19 mouse cellular contexts compared by ENCODE assay signal in genomic region chr7:132299661-132300210, GRCm38 (mm10). TPM values are rescaled to one million over a fixed set of nuclear protein-coding genes. Genes with fewer than 3 reads are reported as not detected.
DNase-seq lines count a peak whose midpoint lies in the region; ATAC-seq lines count a peak whose summit lies in the region.
"Had no signal": no experiment of that assay in that cellular context is flagged by ENCODE, and none has a peak within 500 bp of the region (broad histone marks: within the 10 kb centered on the region; RNA-seq: fewer than 3 reads in every experiment).

No protein-coding gene starts in this region.

- no peaks in the 10 kb centered on the region for H3K9me3 ChIP-seq in intestine, embryonic 15.5 days
- H3K9me3 ChIP-seq: hindbrain, embryonic 13.5 days; midbrain, embryonic 12.5 days had no signal

- WGBS in intestine, embryonic 15.5 days = 21% methylated on average over 5 of the region's 5 CpGs

- DNase-seq in kidney, adult 9 months = peak; percentile 54
- no peak for DNase-seq in kidney, adult 18-20 months
- DNase-seq in MN1 (ENCODE audit: low spot score) = peak; percentile 14
- DNase-seq in kidney, postnatal 4 days = peak; percentile 46 to 55
- DNase-seq in layer of hippocampus, adult 9-10 months (ENCODE audit: low spot score) = no peak
- no peak for DNase-seq in ovary, postnatal 14 days (ENCODE audit: low spot score)
- DNase-seq: B cell, adult 2 months; cerebellum, adult 2 months; cerebellum, postnatal 36 days; heart, postnatal 10 days; lung, adult 18-20 months; right cerebral cortex, postnatal 25 days had no signal

- no peak overlapping the region for H3K9ac ChIP-seq in intestine, embryonic 15.5 days
- H3K9ac ChIP-seq: hindbrain, embryonic 13.5 days; midbrain, embryonic 12.5 days had no signal

- H3K4me3 ChIP-seq in intestine, embryonic 15.5 days (replicated peaks) = no peak overlapping the region
- H3K4me3 ChIP-seq: hindbrain, embryonic 13.5 days; layer of hippocampus, adult 2 months; midbrain, embryonic 12.5 days had no signal

- H3K27ac ChIP-seq in intestine, embryonic 15.5 days = 0 out of 2 replicates have a peak overlapping the region, but pooled peaks have one; percentile 6
- H3K27ac ChIP-seq: layer of hippocampus, adult 2 months; midbrain, embryonic 12.5 days had no signal

- no peak overlapping the region for H3K4me2 ChIP-seq in intestine, embryonic 15.5 days (replicated peaks)
- H3K4me2 ChIP-seq: heart, embryonic 11.5 days; hindbrain, embryonic 13.5 days; liver, embryonic 11.5 days; midbrain, embryonic 12.5 days had no signal

- peaks cover 37% of the 10 kb centered on the region for H3K4me1 ChIP-seq in intestine, embryonic 15.5 days (replicated peaks)

- peak; percentile 48; the same call in 1 of the 2 replicates for ATAC-seq in intestine, embryonic 15.5 days
- ATAC-seq: forebrain, embryonic 16.5 days had no signal

- no peaks in the 10 kb centered on the region for H3K36me3 ChIP-seq in intestine, embryonic 15.5 days
- H3K36me3 ChIP-seq: hindbrain, embryonic 13.5 days; midbrain, embryonic 12.5 days had no signal

- no peaks in the 10 kb centered on the region for H3K27me3 ChIP-seq in intestine, embryonic 15.5 days (replicated peaks)
- H3K27me3 ChIP-seq: hindbrain, embryonic 13.5 days; midbrain, embryonic 12.5 days had no signal

RNA-seq across cellular contexts. Expression of gene Chst15, which starts 17.3 kb away (rescaled TPM):
- 23.0 and 23.1 TPM in 2 replicates for polyA plus RNA-seq in intestine, embryonic 15.5 days (2015; fragmentation: Nextera tagmentation; extraction: Ambion mirVana)

Comparison
In these comparisons a context has a peak if more than half of its experiments do, and no peak if none do; other contexts are left out.
1. DNase-seq: peak in kidney, adult 9 months (single experiment), MN1 (single experiment) and kidney, postnatal 4 days (2 of 2); none in kidney, adult 18-20 months (single experiment), layer of hippocampus, adult 9-10 months (single experiment) and ovary, postnatal 14 days (single experiment).